ENCODE assay signal across 8 mouse cellular contexts in the genomic region with DNA sequence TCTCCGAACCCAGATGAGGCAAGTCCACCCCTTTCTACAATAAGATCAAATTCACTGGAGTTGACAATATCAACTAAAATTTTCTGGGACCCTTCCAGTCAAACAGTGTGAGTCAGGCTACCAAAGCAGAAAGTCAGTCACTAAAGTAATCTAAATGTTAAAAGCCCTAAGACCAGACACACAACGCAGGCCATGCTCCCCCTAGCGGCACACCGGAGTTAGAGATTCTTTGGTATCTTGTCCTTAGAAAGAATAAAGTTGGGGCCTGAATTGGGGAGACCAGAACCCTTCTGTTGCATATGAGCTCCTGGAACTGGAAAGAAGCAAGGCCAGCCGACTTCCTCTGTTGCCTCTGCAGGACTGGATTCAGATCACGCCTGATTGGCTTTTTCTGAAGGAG.
DNase-seq lines count a peak whose midpoint lies in the region; ATAC-seq and TF ChIP-seq lines count a peak whose summit lies in the region.
"Had no signal": no experiment of that assay in that cellular context is flagged by ENCODE, and none has a peak within 500 bp of the region (broad histone marks: within the 10 kb centered on the region; RNA-seq: fewer than 3 reads in every experiment).

No protein-coding gene starts in this region.

- no peaks in the 10 kb centered on the region for H3K36me3 ChIP-seq in neural tube, embryonic 15.5 days
- no peaks in the 10 kb centered on the region for H3K36me3 ChIP-seq in kidney, postnatal 0 days (ENCODE audit: insufficient read depth, low read length)
- H3K36me3 ChIP-seq: hindbrain, embryonic 15.5 days had no signal

- peaks cover 33% of the 10 kb centered on the region for H3K4me1 ChIP-seq in neural tube, embryonic 15.5 days
- H3K4me1 ChIP-seq in kidney, postnatal 0 days (replicated peaks; ENCODE audit: insufficient read depth, low read length), result peaks cover 21% of the 10 kb centered on the region

- no peak overlapping the region for H3K27ac ChIP-seq in neural tube, embryonic 15.5 days (replicated peaks)
- no peak overlapping the region for H3K27ac ChIP-seq in kidney, postnatal 0 days
- H3K27ac ChIP-seq: hindbrain, embryonic 15.5 days had no signal

- peak; percentile 83 for TF ChIP-seq CTCF in kidney, postnatal 0 days (IDR thresholded peaks at IDR 0.05; ENCODE audit: low read depth)

- peak; percentile 72 for DNase-seq in neural tube, embryonic 10.5 days (ENCODE audit: extremely low spot score, low spot score)
- DNase-seq in adrenal gland, postnatal 25 days, result peak; percentile 81
- DNase-seq in kidney, postnatal 0 days (ENCODE audit: low spot score), result peak; percentile 78
- peak; percentile 74 for DNase-seq in lung, postnatal 25 days (ENCODE audit: low spot score)
- peak; percentile 58 for DNase-seq in spleen, adult 12 weeks (ENCODE audit: low spot score)

- no peaks in the 10 kb centered on the region for H3K27me3 ChIP-seq in neural tube, embryonic 15.5 days (replicated peaks)
- H3K27me3 ChIP-seq in kidney, postnatal 0 days (ENCODE audit: insufficient read depth, low read length), result no peaks in the 10 kb centered on the region
- H3K27me3 ChIP-seq: hindbrain, embryonic 15.5 days had no signal

- no peaks in the 10 kb centered on the region for H3K9me3 ChIP-seq in neural tube, embryonic 15.5 days (replicated peaks)
- no peaks in the 10 kb centered on the region for H3K9me3 ChIP-seq in kidney, postnatal 0 days (replicated peaks; ENCODE audit: low read length)
- H3K9me3 ChIP-seq: hindbrain, embryonic 15.5 days had no signal

- H3K4me3 ChIP-seq in neural tube, embryonic 15.5 days (replicated peaks), result no peak overlapping the region
- H3K4me3 ChIP-seq in kidney, postnatal 0 days (replicated peaks; ENCODE audit: low read depth, low read length), result no peak overlapping the region
- H3K4me3 ChIP-seq: hindbrain, embryonic 15.5 days had no signal

- ATAC-seq in neural tube, embryonic 15.5 days (ENCODE audit: low FRiP score), result no peak
- peak; percentile 73 for ATAC-seq in erythroid progenitor cell, adult 5-6 weeks (replicated peaks; ENCODE audit: low FRiP score, poor library complexity, severe bottlenecking)
- ATAC-seq in kidney, postnatal 0 days (replicated peaks; ENCODE audit: low FRiP score, low read depth), result no peak

- no peak overlapping the region for H3K9ac ChIP-seq in neural tube, embryonic 15.5 days (replicated peaks)
- H3K9ac ChIP-seq in kidney, postnatal 0 days (ENCODE audit: low read depth, low read length), result no peak overlapping the region
- H3K9ac ChIP-seq: hindbrain, embryonic 15.5 days had no signal

- 22% methylated on average over 6 of the region's 6 CpGs for WGBS in neural tube, embryonic 15.5 days
- 27% methylated on average over 6 of the region's 6 CpGs for WGBS in kidney, postnatal 0 days

- H3K4me2 ChIP-seq in neural tube, embryonic 15.5 days, result no peak overlapping the region
- no peak overlapping the region for H3K4me2 ChIP-seq in kidney, postnatal 0 days (ENCODE audit: low read length)
- H3K4me2 ChIP-seq: hindbrain, embryonic 15.5 days had no signal
